Mouse (Mus musculus) urinary bladder, postnatal 36 days (tissue): ENCODE measurements at regions not wholly inside any gene's neighbourhood (a gene's known extent, or its start where the extent isn't known, plus 50 kb on each side); places are given as distances from the start of the nearest gene placed in this dataset.
A peak's percentile ranks its signal among the peaks of the same experiment; 100 is the strongest.

ENCODE experiments used
- DNase-seq, 2 experiments: peaks; one replicate each; pipeline ENCODE4 v3.0.0; 2022; ENCODE audit warnings: low spot score in 2 of 2, mixed read lengths in 1 of 2

DNA sequence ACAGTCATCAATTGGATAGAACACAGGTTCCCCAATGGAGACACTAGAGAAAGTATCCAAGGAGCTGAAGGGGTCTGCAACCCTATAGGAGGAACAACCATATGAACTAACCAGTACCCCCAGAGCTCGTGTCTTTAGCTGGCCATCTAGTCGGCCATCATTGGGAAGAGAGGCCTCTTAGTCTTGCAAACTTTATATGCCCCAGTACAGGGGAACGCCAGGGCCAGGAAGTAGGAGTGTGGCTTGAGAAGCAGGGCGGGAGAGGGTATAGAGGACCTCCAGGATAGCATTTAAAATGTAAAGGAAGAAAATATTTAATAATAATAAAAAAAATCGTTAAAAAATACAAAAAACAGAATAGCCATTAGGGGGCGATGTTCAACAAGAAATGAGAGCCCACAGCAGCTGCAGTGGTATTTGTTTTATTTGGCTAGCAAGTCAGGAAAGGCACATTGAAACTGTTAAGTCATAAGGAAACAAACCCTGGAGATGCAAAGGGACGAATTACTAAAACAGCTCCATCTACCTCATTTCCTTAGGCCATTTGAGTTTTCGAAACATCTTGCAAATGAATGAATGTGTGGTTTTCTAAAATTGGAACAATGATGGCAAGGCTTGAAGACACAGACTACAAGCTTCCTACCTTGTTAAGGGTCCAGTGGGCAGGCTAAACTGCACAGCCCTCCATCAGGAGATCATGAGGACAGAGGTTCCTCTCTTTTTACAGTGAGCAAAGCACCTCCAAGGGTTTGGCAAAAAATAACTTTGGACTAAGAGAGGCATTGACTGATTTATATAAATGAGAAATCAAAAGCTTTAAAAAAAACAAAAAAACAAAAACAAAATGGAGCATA, 350.7 kb upstream of the Rasa1 start:
- no peak for DNase-seq

GRCm38 (mm10) chr13:85629506-85630175, 340.7 kb upstream of the Rasa1 start:
- peak; percentile 4 to 53 for DNase-seq
